Mouse (Mus musculus) spleen, adult 2 months (tissue): ENCODE results near the gene Fgfr2. TPM values are rescaled to one million over a fixed set of nuclear protein-coding genes. Genes with fewer than 3 reads are reported as not detected.

Experiments
- DNase-seq, 2 experiments: peaks; one replicate each; pipeline versions ENCODE4 v3.0.0 to v3.0.0-alpha.2; 2012 to 2021; ENCODE audit warnings: low spot score in 2 of 2, low read depth in 1 of 2
- H3K27ac ChIP-seq: fragments of 200-500 bp; 2 replicates; pipeline ENCODE4 v1.5.1; 2012; ENCODE audit warnings: low read length, inconsistent platforms; ENCODE audit not compliant: insufficient read depth
- H3K27me3 ChIP-seq: fragments of 200-500 bp; 2 replicates; pipeline ENCODE4 v1.6.1; 2012; ENCODE audit warnings: mild to moderate bottlenecking, moderate library complexity, low read length, inconsistent platforms; ENCODE audit not compliant: control insufficient read depth, insufficient read depth
- H3K36me3 ChIP-seq: fragments of 200-500 bp; 2 replicates; pipeline ENCODE4 v1.6.1; 2012; ENCODE audit warnings: mild to moderate bottlenecking, low read length, inconsistent platforms; ENCODE audit not compliant: control insufficient read depth, insufficient read depth
- H3K4me1 ChIP-seq: fragments of 200-500 bp; 2 replicates; pipeline ENCODE4 v1.6.1; 2011; ENCODE audit warnings: inconsistent platforms; ENCODE audit not compliant: control insufficient read depth, insufficient read depth, insufficient read length
- H3K4me3 ChIP-seq: fragments of 200-500 bp; 2 replicates; pipeline ENCODE4 v1.5.1; 2011; ENCODE audit warnings: mild to moderate bottlenecking, inconsistent platforms; ENCODE audit not compliant: insufficient read depth, insufficient read length; ENCODE audit errors: extremely low read depth
- CTCF ChIP-seq: fragments of 200-500 bp; IDR thresholded peaks from 2 replicates; pipeline ENCODE4 v1.5.1; 2011; ENCODE audit warnings: mild to moderate bottlenecking, inconsistent platforms; ENCODE audit not compliant: insufficient read depth, insufficient read length, insufficient replicate concordance; ENCODE audit errors: extremely low read depth
- POLR2A ChIP-seq: fragments of 200-500 bp; IDR thresholded peaks from 2 replicates; pipeline ENCODE4 v1.6.1; 2011; ENCODE audit warnings: low read depth, low read length, inconsistent platforms
- WGBS: fragments of 180-500 bp; shearing (Covaris S2); methylation state at CpG from one replicate; pipeline ENCODE4 v1.1.7; 2018; 5-methylcytosine and 5-hydroxymethylcytosine counted together
- polyA plus RNA-seq: library from polyadenylated mRNA; depleted of rRNA; stranded (reverse); fragments of >200 nt; gene quantifications from 2 replicates; pipeline ENCODE4 v1.2.3, GENCODE M21; 2012

The Fgfr2 gene
- polyA plus RNA-seq, 1 experiment, result 1.6 TPM

GRCm38 (mm10) chr7:132575623-132576022 is 547.5 kb downstream of the Fgfr2 start:
- Histone ChIP-seq H3K4me1 (no peaks in the 10 kb centered on the region; the same call in 1 of the 2 replicates), H3K36me3 (no peaks in the 10 kb centered on the region), H3K27me3 (no peaks in the 10 kb centered on the region), H3K27ac (peak overlapping the region; percentile 59), H3K4me3 (peak overlapping the region; percentile 76)
- DNase-seq, result peak; percentile 73 to 75
- 0% methylated on average over 13 of the region's 13 CpGs for WGBS
- no peak for TF ChIP-seq POLR2A
- TF ChIP-seq CTCF, result peak; percentile 70

GRCm38 (mm10) chr7:132574646-132575045 is 548.5 kb downstream of the Fgfr2 start:
- 92% methylated on average over 5 of the region's 5 CpGs for WGBS

GRCm38 (mm10) chr7:132573205-132573604 is 549.9 kb downstream of the Fgfr2 start:
- no peak for DNase-seq
- WGBS, result 86% methylated on average over 6 of the region's 6 CpGs
- no peaks in the 10 kb centered on the region for H3K36me3 ChIP-seq
- H3K27ac ChIP-seq, result no peak overlapping the region
- peaks cover 6% of the 10 kb centered on the region for H3K4me1 ChIP-seq
- H3K27me3 ChIP-seq, result no peaks in the 10 kb centered on the region
- H3K4me3 ChIP-seq, result no peak overlapping the region
- TF ChIP-seq CTCF, result no peak
- TF ChIP-seq POLR2A, result no peak

More at GRCm38 (mm10) chr7:132574646-132575045, 548.5 kb downstream of the Fgfr2 start:
- no peak for TF ChIP-seq CTCF
- TF ChIP-seq POLR2A, result no peak
- DNase-seq, result no peak
- Histone ChIP-seq H3K27me3 (no peaks in the 10 kb centered on the region), H3K4me3 (no peak overlapping the region), H3K27ac (no peak overlapping the region), H3K4me1 (peaks cover 4% of the 10 kb centered on the region), H3K36me3 (no peaks in the 10 kb centered on the region)

DNA sequence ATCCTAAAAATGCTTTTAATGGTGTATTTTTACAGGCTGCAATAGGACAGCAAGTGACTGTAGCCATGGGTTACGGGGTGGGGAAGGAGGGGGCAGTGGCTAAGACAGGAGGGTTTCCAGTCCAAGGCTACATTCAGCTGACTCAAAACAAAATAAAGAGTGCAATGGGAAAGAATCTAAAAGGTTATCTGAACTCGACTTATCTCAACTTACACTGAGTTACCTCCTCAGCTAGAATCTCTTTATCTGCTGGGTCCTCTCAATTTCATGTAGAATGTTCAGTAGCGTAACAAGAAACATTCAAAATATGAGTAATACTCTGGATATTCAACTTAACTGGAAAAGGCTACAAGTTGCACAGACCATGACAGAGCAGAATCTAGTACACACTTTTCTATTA is 550.4 kb downstream of the Fgfr2 start:
- H3K36me3 ChIP-seq, result no peaks in the 10 kb centered on the region
- H3K27me3 ChIP-seq, result no peaks in the 10 kb centered on the region
- no peak overlapping the region for H3K4me3 ChIP-seq
- DNase-seq, result no peak
- 69% methylated on average over 3 of the region's 3 CpGs for WGBS
- H3K27ac ChIP-seq, result no peak overlapping the region
- TF ChIP-seq POLR2A (no peak), CTCF (no peak)
- peaks cover 6% of the 10 kb centered on the region for H3K4me1 ChIP-seq

DNA sequence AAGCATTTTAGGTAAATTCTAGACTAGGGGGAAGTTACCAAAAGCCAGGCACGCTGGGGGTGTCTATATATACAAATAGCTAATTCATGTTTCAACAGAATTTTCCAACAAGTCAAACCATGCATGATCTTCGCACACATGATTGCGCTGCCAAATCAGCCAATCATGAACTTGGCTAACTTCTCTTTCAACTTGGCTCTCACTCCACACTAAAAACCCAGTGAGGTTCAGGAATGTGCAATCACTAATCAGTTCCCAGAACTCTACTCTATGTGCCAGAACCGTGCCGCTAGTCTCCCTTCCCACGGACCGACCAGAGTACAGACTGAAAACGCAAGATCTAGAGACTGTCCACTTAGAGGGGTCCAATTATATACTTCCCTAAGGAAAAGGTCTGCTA is 551.7 kb downstream of the Fgfr2 start:
- H3K27me3 ChIP-seq, result no peaks in the 10 kb centered on the region
- no peak for DNase-seq
- no peak for TF ChIP-seq POLR2A
- TF ChIP-seq CTCF, result no peak
- no peak overlapping the region for H3K4me3 ChIP-seq
- H3K27ac ChIP-seq, result no peak overlapping the region
- peaks cover 6% of the 10 kb centered on the region for H3K4me1 ChIP-seq
- H3K36me3 ChIP-seq, result peaks cover 2% of the 10 kb centered on the region; the same call in 1 of the 2 replicates
- 85% methylated on average over 8 of the region's 8 CpGs for WGBS

GRCm38 (mm10) chr7:132570071-132570470 is 553.1 kb downstream of the Fgfr2 start:
- DNase-seq, result no peak
- WGBS, result 82% methylated on average over 5 of the region's 5 CpGs
- no peaks in the 10 kb centered on the region for H3K27me3 ChIP-seq
- H3K4me1 ChIP-seq, result peaks cover 6% of the 10 kb centered on the region
- TF ChIP-seq POLR2A (no peak), CTCF (no peak)
- H3K36me3 ChIP-seq, result peaks cover 8% of the 10 kb centered on the region
- H3K4me3 ChIP-seq, result no peak overlapping the region
- no peak overlapping the region for H3K27ac ChIP-seq

GRCm38 (mm10) chr7:132568817-132569216 is 554.3 kb downstream of the Fgfr2 start:
- DNase-seq, result peak; percentile 59 to 74
- Histone ChIP-seq H3K4me1 (peaks cover 6% of the 10 kb centered on the region; the same call in 1 of the 2 replicates), H3K27me3 (no peaks in the 10 kb centered on the region), H3K27ac (peak overlapping the region; percentile 79), H3K36me3 (peaks cover 11% of the 10 kb centered on the region), H3K4me3 (no peak overlapping the region)
- TF ChIP-seq CTCF, result no peak
- no peak; the same call in 1 of the 2 replicates for TF ChIP-seq POLR2A
- 21% methylated on average over 6 of the region's 6 CpGs for WGBS

DNA sequence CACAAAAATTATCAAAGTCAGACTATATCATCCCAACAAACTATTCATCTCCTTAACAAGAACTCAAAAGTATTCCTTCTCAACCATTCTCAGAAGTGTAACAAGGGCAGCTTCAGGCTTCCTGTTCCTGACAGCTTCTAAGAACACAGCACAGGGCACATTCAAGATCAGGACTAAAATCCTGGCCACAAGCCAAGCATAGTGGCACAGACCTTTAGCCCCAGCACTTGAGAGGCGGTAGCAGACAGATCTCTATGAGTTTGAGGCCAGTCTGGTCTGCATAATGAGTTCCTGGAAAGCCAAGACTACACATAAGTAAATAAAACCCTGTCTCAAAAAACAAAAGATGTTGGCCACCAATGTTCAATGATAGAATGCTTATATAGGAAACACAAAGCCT is 557.3 kb downstream of the Fgfr2 start:
- 83% methylated on average over 1 of the region's 1 CpGs for WGBS
- no peak for TF ChIP-seq CTCF
- no peak for TF ChIP-seq POLR2A
- Histone ChIP-seq H3K27me3 (no peaks in the 10 kb centered on the region), H3K27ac (no peak overlapping the region), H3K4me3 (no peak overlapping the region), H3K4me1 (peaks cover 6% of the 10 kb centered on the region; the same call in 1 of the 2 replicates), H3K36me3 (peaks cover 35% of the 10 kb centered on the region)
- no peak for DNase-seq
